ENCODE assay signal across 24 mouse cellular contexts in genomic region chr3:90615911-90616310, GRCm38 (mm10). TPM values are rescaled to one million over a fixed set of nuclear protein-coding genes. Genes with fewer than 3 reads are reported as not detected.
A peak's percentile ranks its signal among the peaks of the same experiment; 100 is the strongest.
DNase-seq lines count a peak whose midpoint lies in the region; ATAC-seq and TF ChIP-seq lines count a peak whose summit lies in the region.
"Had no signal": no experiment of that assay in that cellular context is flagged by ENCODE, and none has a peak within 500 bp of the region (broad histone marks: within the 10 kb centered on the region; RNA-seq: fewer than 3 reads in every experiment).

No protein-coding gene starts in this region.

- WGBS in lung, embryonic 14.5 days: 46% methylated on average over 1 of the region's 1 CpGs
- 48% methylated on average over 1 of the region's 1 CpGs for WGBS in lung, adult 2 months
- 75% methylated on average over 1 of the region's 1 CpGs for WGBS in embryonic facial prominence, embryonic 15.5 days
- 61% methylated on average over 1 of the region's 1 CpGs for WGBS in stomach, embryonic 15.5 days

- no peaks in the 10 kb centered on the region for H3K9me3 ChIP-seq in lung, embryonic 14.5 days (ENCODE audit: low read depth, low read length)
- no peaks in the 10 kb centered on the region for H3K9me3 ChIP-seq in embryonic facial prominence, embryonic 15.5 days (replicated peaks)
- H3K9me3 ChIP-seq in stomach, embryonic 15.5 days: no peaks in the 10 kb centered on the region
- H3K9me3 ChIP-seq: forebrain, embryonic 15.5 days; heart, embryonic 12.5 days; hindbrain, embryonic 15.5 days; liver, embryonic 13.5 days; midbrain, embryonic 10.5 days; neural tube, embryonic 12.5 days had no signal

- H3K36me3 ChIP-seq in lung, embryonic 14.5 days (ENCODE audit: insufficient read depth): no peaks in the 10 kb centered on the region
- H3K36me3 ChIP-seq in embryonic facial prominence, embryonic 15.5 days: no peaks in the 10 kb centered on the region
- H3K36me3 ChIP-seq in stomach, embryonic 15.5 days: no peaks in the 10 kb centered on the region
- H3K36me3 ChIP-seq: forebrain, embryonic 15.5 days; heart, embryonic 12.5 days; hindbrain, embryonic 15.5 days; limb, embryonic 12.5 days; liver, embryonic 13.5 days; midbrain, embryonic 10.5 days; neural tube, embryonic 12.5 days had no signal

- no peak for DNase-seq in gastrocnemius, adult 2 months
- DNase-seq in gastrocnemius, postnatal 10 days: no peak
- no peak for DNase-seq in lung, embryonic 14.5 days
- no peak for DNase-seq in lung, adult 2 months
- no peak for DNase-seq in layer of hippocampus, postnatal 14 days (ENCODE audit: low spot score in 2 of 2)
- DNase-seq in cerebellum, adult 11 months: no peak

- intact Hi-C loops in gastrocnemius, adult 2 months (cut with DNase I): loop anchor here (1.0 to 5.0 kb wide), 3 partner anchors 31 to 104 kb away; partner anchors contain the start of genes S100a1, S100a13 and S100a14

- TF ChIP-seq POLR2A in lung, adult 2 months (IDR thresholded peaks at IDR 0.05; ENCODE audit: borderline replicate concordance, extremely low read depth, low read depth, low read length): no peak

- no peak for TF ChIP-seq CTCF in gastrocnemius, adult 2 months (IDR thresholded peaks at IDR 0.05)
- no peak for TF ChIP-seq CTCF in lung, embryonic 14.5 days (IDR thresholded peaks at IDR 0.05; ENCODE audit: low read depth)
- TF ChIP-seq CTCF in lung, adult 2 months (IDR thresholded peaks at IDR 0.05; ENCODE audit: insufficient read depth, low read length): no peak

- ATAC-seq in lung, embryonic 14.5 days (ENCODE audit: insufficient read depth): no peak
- ATAC-seq in embryonic facial prominence, embryonic 15.5 days (ENCODE audit: insufficient number of reproducible peaks, low FRiP score, low TSS enrichment, low read depth): no peak
- no peak for ATAC-seq in stomach, embryonic 15.5 days (ENCODE audit: insufficient read depth, low FRiP score, low read depth)

- H3K27me3 ChIP-seq in lung, embryonic 14.5 days (ENCODE audit: insufficient read depth, low read length): no peaks in the 10 kb centered on the region
- H3K27me3 ChIP-seq in embryonic facial prominence, embryonic 15.5 days: no peaks in the 10 kb centered on the region
- H3K27me3 ChIP-seq in stomach, embryonic 15.5 days (replicated peaks): no peaks in the 10 kb centered on the region
- H3K27me3 ChIP-seq: forebrain, embryonic 15.5 days; limb, embryonic 12.5 days had no signal

- no peaks in the 10 kb centered on the region; the same call in 1 of the 2 replicates for H3K4me1 ChIP-seq in lung, embryonic 14.5 days (ENCODE audit: insufficient read depth)
- H3K4me1 ChIP-seq in lung, adult 2 months (ENCODE audit: control insufficient read depth, insufficient read depth, low read length): 0 out of 2 replicates have a peak, but pooled peaks cover 2% of the 10 kb centered on the region
- H3K4me1 ChIP-seq in embryonic facial prominence, embryonic 15.5 days: peaks cover 35% of the 10 kb centered on the region
- H3K4me1 ChIP-seq in stomach, embryonic 15.5 days: peaks cover 21% of the 10 kb centered on the region

- peak overlapping the region; percentile 92 for H3K27ac ChIP-seq in gastrocnemius, adult 2 months
- H3K27ac ChIP-seq in lung, embryonic 14.5 days (ENCODE audit: low read depth): peak overlapping the region; percentile 46
- H3K27ac ChIP-seq in embryonic facial prominence, embryonic 15.5 days (replicated peaks): no peak overlapping the region
- H3K27ac ChIP-seq in stomach, embryonic 15.5 days: 0 out of 2 replicates have a peak overlapping the region, but pooled peaks have one; percentile 35
- H3K27ac ChIP-seq: forebrain, embryonic 15.5 days; hindbrain, embryonic 15.5 days; left cerebral cortex, adult 2 months; limb, embryonic 12.5 days; liver, embryonic 13.5 days; midbrain, embryonic 10.5 days; neural tube, embryonic 12.5 days had no signal

- peak overlapping the region; percentile 80 for H3K4me3 ChIP-seq in gastrocnemius, adult 2 months
- no peak overlapping the region for H3K4me3 ChIP-seq in lung, embryonic 14.5 days (ENCODE audit: low read depth, low read length)
- no peak overlapping the region for H3K4me3 ChIP-seq in lung, adult 2 months (replicated peaks; ENCODE audit: extremely low read depth, low read depth, low read length)
- H3K4me3 ChIP-seq in embryonic facial prominence, embryonic 15.5 days (replicated peaks): no peak overlapping the region
- H3K4me3 ChIP-seq in stomach, embryonic 15.5 days (replicated peaks): peak overlapping the region; percentile 51; the same call in 1 of the 2 replicates
- H3K4me3 ChIP-seq: forebrain, embryonic 15.5 days; heart, embryonic 12.5 days; hindbrain, embryonic 15.5 days; limb, embryonic 12.5 days; liver, embryonic 13.5 days; midbrain, embryonic 10.5 days; neural tube, embryonic 12.5 days had no signal

- H3K9ac ChIP-seq in lung, embryonic 14.5 days: no peak overlapping the region
- no peak overlapping the region for H3K9ac ChIP-seq in embryonic facial prominence, embryonic 15.5 days
- H3K9ac ChIP-seq in stomach, embryonic 15.5 days: no peak overlapping the region
- H3K9ac ChIP-seq: forebrain, embryonic 15.5 days; heart, embryonic 12.5 days; hindbrain, embryonic 15.5 days; limb, embryonic 12.5 days; liver, embryonic 13.5 days; neural tube, embryonic 12.5 days had no signal

- H3K4me2 ChIP-seq in lung, embryonic 14.5 days: peak overlapping the region; percentile 4; the same call in 1 of the 2 replicates
- H3K4me2 ChIP-seq in embryonic facial prominence, embryonic 15.5 days (replicated peaks): 0 out of 2 replicates have a peak overlapping the region, but pooled peaks have one; percentile 74
- H3K4me2 ChIP-seq in stomach, embryonic 15.5 days: peak overlapping the region; percentile 71; the same call in 1 of the 2 replicates
- H3K4me2 ChIP-seq: forebrain, embryonic 15.5 days; hindbrain, embryonic 15.5 days; limb, embryonic 12.5 days; liver, embryonic 13.5 days; neural tube, embryonic 12.5 days had no signal

RNA-seq across cellular contexts. Expression of gene S100a6, which starts 3.2 kb away (rescaled TPM):
- total RNA-seq in gastrocnemius, adult 2 months (2021): 100 to 1,000 TPM in 1 of 2 experiments, 10 to 100 TPM in 1; 52.2 to 123 TPM
- total RNA-seq in gastrocnemius, postnatal 10 days (2021): 100 to 1,000 TPM in 1 of 2 experiments, 10 to 100 TPM in 1; 83.2 to 102 TPM
- 84.2 and 100 TPM in 2 replicates for polyA plus RNA-seq in lung, embryonic 14.5 days (2014; fragmentation: Nextera tagmentation; extraction: Ambion mirVana)
- polyA plus RNA-seq in lung, adult 2 months (2012; rRNA removed): 439 and 454 TPM in 2 replicates
- polyA plus RNA-seq in embryonic facial prominence, embryonic 15.5 days (2015; fragmentation: Nextera tagmentation; extraction: Ambion mirVana): 449 and 474 TPM in 2 replicates
- polyA plus RNA-seq in stomach, embryonic 15.5 days (2015; fragmentation: Nextera tagmentation; extraction: Ambion mirVana): 503 and 642 TPM in 2 replicates
- 10 to 100 TPM; 26.3 to 30.1 TPM for total RNA-seq in layer of hippocampus, postnatal 14 days (2021)

RNA-seq across cellular contexts. Expression of gene S100a5, which starts 7.6 kb away (rescaled TPM):
- total RNA-seq in gastrocnemius, adult 2 months (2021): 1 to 10 TPM in 1 of 2 experiments, not detected in 1; 2.7 TPM
- total RNA-seq in gastrocnemius, postnatal 10 days (2021): not detected
- polyA plus RNA-seq in lung, embryonic 14.5 days (2014; fragmentation: Nextera tagmentation; extraction: Ambion mirVana): not detected in 2 replicates
- polyA plus RNA-seq in lung, adult 2 months (2012; rRNA removed): not detected in 2 replicates
- polyA plus RNA-seq in embryonic facial prominence, embryonic 15.5 days (2015; fragmentation: Nextera tagmentation; extraction: Ambion mirVana): 2.8 and 3.1 TPM in 2 replicates
- polyA plus RNA-seq in stomach, embryonic 15.5 days (2015; fragmentation: Nextera tagmentation; extraction: Ambion mirVana): 4.5 and 6.5 TPM in 2 replicates
- total RNA-seq in layer of hippocampus, postnatal 14 days (2021): not detected
- total RNA-seq: adrenal gland, adult 18-20 months; common myeloid progenitor, adult 5-6 weeks; gastrocnemius, postnatal 4 days; heart, postnatal 4 days; left cerebral cortex, adult 2 months had no signal
- polyA plus RNA-seq: embryonic facial prominence, embryonic 11.5 days; forebrain, embryonic 15.5 days; heart, embryonic 12.5 days; hindbrain, embryonic 15.5 days; kidney, adult 2 months; limb, embryonic 12.5 days; liver, embryonic 13.5 days; macrophage; midbrain, embryonic 10.5 days; neural tube, embryonic 12.5 days; thymus, adult 2 months had no signal

RNA-seq across cellular contexts. Expression of gene S100a4, which starts 12.3 kb away (rescaled TPM):
- 10 to 100 TPM in 1 of 2 experiments, 1 to 10 TPM in 1; 9.5 to 17.4 TPM for total RNA-seq in gastrocnemius, adult 2 months (2021)
- 10 to 100 TPM in 1 of 2 experiments, 1 to 10 TPM in 1; 9.6 to 20.1 TPM for total RNA-seq in gastrocnemius, postnatal 10 days (2021)
- polyA plus RNA-seq in lung, embryonic 14.5 days (2014; fragmentation: Nextera tagmentation; extraction: Ambion mirVana): 3.1 and 3.7 TPM in 2 replicates
- polyA plus RNA-seq in lung, adult 2 months (2012; rRNA removed): 28.9 and 51.0 TPM in 2 replicates
- 24.9 and 31.5 TPM in 2 replicates for polyA plus RNA-seq in embryonic facial prominence, embryonic 15.5 days (2015; fragmentation: Nextera tagmentation; extraction: Ambion mirVana)
- polyA plus RNA-seq in stomach, embryonic 15.5 days (2015; fragmentation: Nextera tagmentation; extraction: Ambion mirVana): 13.0 and 13.6 TPM in 2 replicates
- total RNA-seq in layer of hippocampus, postnatal 14 days (2021): 1 to 10 TPM; 7.3 to 9.1 TPM

RNA-seq across cellular contexts. Expression of gene Gm42674, which starts 14.2 kb away (rescaled TPM):
- not detected for total RNA-seq in gastrocnemius, adult 2 months (2021)
- not detected for total RNA-seq in gastrocnemius, postnatal 10 days (2021)
- polyA plus RNA-seq in lung, embryonic 14.5 days (2014; fragmentation: Nextera tagmentation; extraction: Ambion mirVana): not detected in 2 replicates
- not detected in 2 replicates for polyA plus RNA-seq in lung, adult 2 months (2012; rRNA removed)
- polyA plus RNA-seq in embryonic facial prominence, embryonic 15.5 days (2015; fragmentation: Nextera tagmentation; extraction: Ambion mirVana): not detected in 2 replicates
- polyA plus RNA-seq in stomach, embryonic 15.5 days (2015; fragmentation: Nextera tagmentation; extraction: Ambion mirVana): not detected in 2 replicates
- not detected for total RNA-seq in layer of hippocampus, postnatal 14 days (2021)
- total RNA-seq: adrenal gland, adult 18-20 months; common myeloid progenitor, adult 5-6 weeks; gastrocnemius, postnatal 4 days; heart, postnatal 4 days; left cerebral cortex, adult 2 months had no signal
- polyA plus RNA-seq: embryonic facial prominence, embryonic 11.5 days; forebrain, embryonic 15.5 days; heart, embryonic 12.5 days; hindbrain, embryonic 15.5 days; kidney, adult 2 months; limb, embryonic 12.5 days; liver, embryonic 13.5 days; macrophage; midbrain, embryonic 10.5 days; neural tube, embryonic 12.5 days; thymus, adult 2 months had no signal

RNA-seq across cellular contexts. Expression of gene S100a2, which starts 25.9 kb away (rescaled TPM):
- not detected for total RNA-seq in gastrocnemius, adult 2 months (2021)
- total RNA-seq in gastrocnemius, postnatal 10 days (2021): not detected
- polyA plus RNA-seq in lung, embryonic 14.5 days (2014; fragmentation: Nextera tagmentation; extraction: Ambion mirVana): not detected in 2 replicates
- polyA plus RNA-seq in lung, adult 2 months (2012; rRNA removed): not detected in 2 replicates
- not detected in 2 replicates for polyA plus RNA-seq in embryonic facial prominence, embryonic 15.5 days (2015; fragmentation: Nextera tagmentation; extraction: Ambion mirVana)
- polyA plus RNA-seq in stomach, embryonic 15.5 days (2015; fragmentation: Nextera tagmentation; extraction: Ambion mirVana): not detected in 2 replicates
- not detected for total RNA-seq in layer of hippocampus, postnatal 14 days (2021)
- total RNA-seq: adrenal gland, adult 18-20 months; common myeloid progenitor, adult 5-6 weeks; gastrocnemius, postnatal 4 days; heart, postnatal 4 days; left cerebral cortex, adult 2 months had no signal
- polyA plus RNA-seq: embryonic facial prominence, embryonic 11.5 days; forebrain, embryonic 15.5 days; heart, embryonic 12.5 days; hindbrain, embryonic 15.5 days; kidney, adult 2 months; limb, embryonic 12.5 days; liver, embryonic 13.5 days; macrophage; midbrain, embryonic 10.5 days; neural tube, embryonic 12.5 days; thymus, adult 2 months had no signal

Comparison
In these comparisons a context has a peak if more than half of its experiments do, and no peak if none do; other contexts are left out.
1. H3K4me3 ChIP-seq: peak in gastrocnemius, adult 2 months (single experiment) and stomach, embryonic 15.5 days (single experiment); none in lung, embryonic 14.5 days (single experiment), lung, adult 2 months (single experiment) and embryonic facial prominence, embryonic 15.5 days (single experiment).
2. H3K4me2 ChIP-seq: peak in every context shown above with its lines; median percentile 74 in embryonic facial prominence, embryonic 15.5 days; 71 in stomach, embryonic 15.5 days; 4 in lung, embryonic 14.5 days.